Mouse (Mus musculus) kidney, adult 18-20 months (tissue): ENCODE measurements around the gene Cmip.
A peak's percentile ranks its signal among the peaks of the same experiment; 100 is the strongest.

Experiments used
- DNase-seq: peaks from one replicate; pipeline ENCODE4 v3.0.0; 2021

Gene Cmip

DNA sequence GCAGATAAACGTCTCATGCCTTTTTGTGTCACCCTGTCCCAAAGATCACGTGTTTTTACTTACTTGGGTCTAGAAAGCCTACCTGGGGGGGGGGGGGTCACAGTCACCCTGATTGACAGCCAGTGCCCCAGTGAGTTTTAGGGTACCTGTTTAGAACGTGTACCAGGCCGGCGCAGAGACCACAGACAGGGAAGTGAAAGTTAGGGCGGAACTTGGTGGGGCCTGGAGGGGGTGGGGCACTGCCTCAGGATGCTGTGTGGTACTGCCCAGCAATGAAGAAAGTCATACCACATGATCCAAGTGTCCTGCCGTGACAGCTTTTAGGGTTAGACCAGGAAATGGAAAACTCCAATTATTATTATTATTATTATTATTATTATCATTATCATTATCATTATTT is 219.0 kb downstream of the Cmip start:
- DNase-seq, result no peak

DNA sequence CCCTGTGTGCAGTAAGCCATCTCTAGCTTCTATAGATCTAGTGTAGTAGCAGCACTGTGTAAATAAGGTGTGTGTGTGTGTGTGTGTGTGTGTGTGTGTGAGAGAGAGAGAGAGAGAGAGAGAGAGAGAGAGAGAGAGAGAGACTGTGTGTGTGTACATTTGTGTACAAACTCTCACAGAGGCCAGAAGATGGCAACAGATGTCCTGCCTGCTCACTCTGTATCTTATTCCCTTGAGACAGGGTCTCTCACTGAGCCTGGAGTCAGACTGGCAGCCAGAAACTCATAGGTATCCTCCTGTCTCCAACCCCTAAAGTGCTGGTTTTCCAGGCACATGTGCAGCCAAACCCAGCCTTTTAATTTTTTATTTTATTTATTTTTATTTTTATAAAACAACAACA is 221.2 kb downstream of the Cmip start:
- DNase-seq, result no peak

DNA sequence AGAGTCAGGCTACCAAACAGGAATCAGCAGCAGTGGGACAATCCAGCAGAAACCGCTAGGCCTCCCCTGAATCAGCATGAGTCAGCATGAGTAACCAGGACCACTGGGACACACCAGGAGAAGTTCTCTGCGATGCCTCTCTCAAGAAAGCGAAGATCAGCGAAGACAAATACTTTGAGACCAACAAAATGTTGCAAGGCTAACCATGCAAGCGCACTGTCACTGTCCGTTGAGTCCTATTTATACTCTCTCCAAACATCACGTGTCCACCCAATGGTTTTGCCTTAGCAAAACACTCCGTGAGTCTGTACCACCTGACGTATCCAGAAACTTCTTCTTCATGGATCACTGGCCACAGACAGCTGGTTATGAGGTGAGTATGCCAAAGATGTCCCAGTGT is 223.1 kb downstream of the Cmip start:
- no peak for DNase-seq

DNA sequence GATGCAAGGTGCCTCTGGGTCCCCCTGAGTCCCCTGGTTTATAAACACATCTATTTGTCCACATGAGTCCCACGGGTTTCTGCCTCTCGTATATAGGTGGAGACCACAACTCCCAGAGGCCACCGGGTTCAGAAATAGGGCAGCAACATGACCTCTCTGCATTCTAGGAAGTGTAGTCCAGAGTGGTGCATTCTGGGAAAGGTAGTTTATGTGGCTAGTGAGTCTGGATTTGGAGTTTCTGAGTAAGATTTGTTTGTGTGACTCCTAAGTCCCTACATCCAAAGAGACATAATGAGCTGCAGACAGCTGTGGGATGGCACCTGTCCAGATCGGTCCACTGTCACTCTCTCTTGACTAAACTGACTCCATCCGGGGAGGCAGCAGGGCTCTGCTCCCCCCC is 223.7 kb downstream of the Cmip start:
- DNase-seq, result no peak

DNA sequence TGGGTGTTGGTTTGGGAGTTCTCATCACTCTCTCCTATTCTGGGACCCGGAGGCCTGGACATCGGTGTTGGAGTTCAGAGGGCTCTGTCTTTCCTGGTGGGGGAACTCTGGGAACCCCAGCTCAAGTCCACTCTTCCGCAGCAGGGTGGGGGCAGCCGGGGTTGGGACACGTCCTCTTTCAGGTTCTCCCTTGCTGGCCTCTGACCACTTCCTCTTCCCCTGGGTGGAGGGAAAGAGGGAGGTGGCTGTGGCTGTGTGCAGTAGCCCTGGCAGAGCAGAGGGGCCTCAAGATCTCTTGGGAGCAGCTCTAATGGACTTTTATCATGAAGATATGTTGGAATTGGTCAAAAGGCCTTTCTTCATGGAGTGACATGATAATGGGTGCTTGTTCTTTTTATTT is 225.0 kb downstream of the Cmip start:
- DNase-seq, result no peak

DNA sequence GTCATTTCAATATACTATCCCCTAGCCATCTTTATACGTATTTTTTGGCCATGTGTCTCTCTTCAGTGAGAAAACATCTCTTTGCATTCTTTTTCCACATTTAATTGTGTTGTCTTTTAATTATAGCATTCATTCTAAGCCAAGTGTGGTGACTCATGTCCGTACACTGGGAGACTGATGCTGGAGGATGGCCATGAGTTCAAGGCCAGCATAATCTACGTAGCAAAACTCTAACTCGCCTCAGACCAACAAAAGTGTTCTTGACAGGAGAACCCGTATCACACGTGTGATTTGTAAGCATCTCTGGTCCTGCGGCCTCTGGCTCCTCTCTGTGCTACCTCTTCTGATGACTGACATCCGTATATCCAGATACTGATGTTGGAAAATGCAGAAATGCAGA is 227.9 kb downstream of the Cmip start:
- DNase-seq, result no peak

DNA sequence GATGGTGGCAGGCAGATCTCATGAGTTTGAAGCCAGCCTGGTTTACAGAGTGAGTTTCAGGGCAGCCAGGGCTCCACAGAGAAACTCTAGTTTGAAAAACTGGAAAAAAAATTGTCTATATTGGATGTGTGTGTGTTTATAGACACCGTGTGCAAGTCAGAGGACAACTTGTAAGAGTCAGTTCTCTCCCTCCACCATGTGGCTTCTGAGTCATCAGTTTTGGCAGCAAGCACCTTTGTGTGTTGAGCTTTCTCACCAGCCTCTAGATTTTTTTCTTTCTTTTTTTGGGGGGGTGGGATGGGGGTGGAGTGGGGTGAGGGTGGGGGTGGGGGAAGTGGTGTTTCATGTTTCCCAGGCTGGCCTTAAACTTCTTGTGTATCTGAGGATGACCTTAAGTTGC is 228.5 kb downstream of the Cmip start:
- DNase-seq, result no peak

DNA sequence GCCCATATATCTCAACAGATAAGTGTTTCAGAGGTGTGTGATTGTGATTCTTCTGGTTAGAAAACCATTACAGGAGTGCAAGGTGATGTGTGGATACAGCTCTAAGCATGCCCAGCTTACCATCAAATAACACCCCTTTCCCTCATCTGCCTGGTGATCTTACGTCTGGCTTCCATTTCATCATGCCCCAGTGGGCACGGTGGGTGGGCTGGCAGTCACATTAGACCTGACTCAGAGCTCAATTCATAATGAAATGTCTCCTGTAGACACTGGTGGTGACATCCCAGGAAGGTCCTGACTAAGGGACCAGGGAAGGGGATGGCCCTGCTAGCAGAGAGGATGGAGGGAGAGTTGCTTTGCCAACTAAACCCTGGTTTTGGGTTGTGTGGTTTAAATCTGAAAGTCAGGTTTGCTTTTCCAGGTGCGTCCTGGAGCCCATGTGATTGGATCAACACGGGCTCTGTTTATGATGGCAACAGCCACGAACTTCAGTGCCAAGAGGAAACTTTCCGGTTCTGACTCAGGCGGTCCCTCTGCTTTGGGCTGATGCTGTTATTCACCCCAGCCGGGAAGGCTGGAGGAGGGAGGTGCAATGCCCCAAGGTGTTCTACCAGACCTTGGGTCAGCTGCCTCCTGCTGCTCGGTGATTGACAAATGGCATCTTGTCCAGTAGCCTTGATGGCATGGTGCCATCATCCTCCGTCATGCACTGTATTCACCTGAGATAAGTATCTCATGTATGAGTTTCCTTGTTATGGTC is 231.6 kb downstream of the Cmip start:
- DNase-seq, result no peak

DNA sequence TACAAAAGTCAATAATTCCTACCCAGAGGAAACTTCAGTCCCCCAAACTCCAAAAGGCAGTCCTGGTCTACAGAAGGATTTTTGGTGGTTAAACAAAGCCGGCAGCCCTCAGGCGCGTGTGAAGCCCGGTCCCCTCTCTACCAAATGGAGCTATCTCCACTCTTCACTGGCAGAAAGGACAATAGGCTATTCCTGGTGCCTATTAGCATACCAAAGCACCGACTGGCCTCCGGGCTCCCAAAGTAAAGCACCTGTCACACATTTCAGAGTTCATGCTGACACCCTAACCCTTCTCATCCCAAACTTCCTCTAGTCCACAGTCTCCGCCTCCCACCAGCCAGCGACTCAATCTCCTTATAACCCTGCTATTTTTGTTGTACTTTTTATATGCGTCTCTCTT is 236.7 kb downstream of the Cmip start:
- no peak for DNase-seq

DNA sequence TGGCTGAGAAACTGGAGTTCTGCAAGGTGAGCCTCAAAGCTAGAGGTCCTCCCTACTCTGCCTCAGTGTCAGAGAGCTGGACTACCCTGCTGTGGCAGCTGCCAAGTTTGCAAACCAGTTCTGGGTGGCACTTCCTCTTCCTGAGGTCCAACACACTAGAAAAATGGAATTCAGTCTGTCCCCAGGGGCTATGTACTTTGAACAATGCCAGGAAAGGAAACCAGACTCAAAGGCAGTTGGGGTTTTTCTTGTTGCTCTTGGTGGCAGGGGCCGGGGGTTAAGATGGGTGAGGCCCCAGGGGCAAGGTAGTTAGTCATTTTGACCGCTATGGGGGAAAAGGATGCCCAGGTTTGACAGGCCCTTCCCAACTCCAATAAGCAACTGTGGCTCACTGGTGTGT is 238.0 kb downstream of the Cmip start:
- DNase-seq, result no peak

DNA sequence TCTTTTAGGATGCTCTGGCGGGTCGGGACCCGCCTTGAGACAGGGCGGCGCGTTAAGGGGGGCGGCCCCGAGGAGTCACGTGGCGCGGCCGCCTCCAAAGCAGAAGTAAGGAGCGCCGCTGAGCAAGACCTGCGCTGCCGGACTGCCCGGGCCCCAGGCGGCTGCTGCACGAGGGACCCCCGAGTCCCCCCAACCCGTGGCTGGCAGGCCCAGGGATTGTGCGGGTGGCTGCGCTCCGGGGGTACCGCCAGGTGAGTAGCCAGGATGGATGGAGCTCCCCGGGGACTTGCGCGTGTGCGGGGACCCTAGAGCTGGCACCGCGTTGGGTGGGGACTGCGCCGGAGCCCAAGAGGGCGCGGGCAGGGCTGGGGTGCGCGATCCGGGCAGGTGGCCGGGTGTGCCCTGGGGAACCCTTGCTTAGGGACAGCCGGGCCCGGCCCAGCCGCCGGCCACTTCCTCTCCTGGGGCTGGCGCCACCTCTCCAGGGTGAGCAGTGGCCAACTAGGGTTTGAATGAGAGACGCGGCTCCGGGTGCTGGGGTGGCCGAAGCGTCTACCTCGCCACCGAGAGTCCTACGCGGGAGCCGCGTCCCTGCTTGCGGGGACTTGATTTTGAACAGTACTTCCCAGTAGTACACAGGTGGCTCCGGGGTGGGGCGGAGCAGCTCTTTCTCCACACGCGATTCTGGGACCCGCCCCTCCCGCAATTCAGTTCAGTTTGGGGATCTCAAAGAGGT is 241.5 kb downstream of the Cmip start, which contains the start of gene Plcg2:
TSS of gene Plcg2 (plus strand) at position 113 of the 736 bp plus-strand sequence.
- peak; percentile 55 for DNase-seq

DNA sequence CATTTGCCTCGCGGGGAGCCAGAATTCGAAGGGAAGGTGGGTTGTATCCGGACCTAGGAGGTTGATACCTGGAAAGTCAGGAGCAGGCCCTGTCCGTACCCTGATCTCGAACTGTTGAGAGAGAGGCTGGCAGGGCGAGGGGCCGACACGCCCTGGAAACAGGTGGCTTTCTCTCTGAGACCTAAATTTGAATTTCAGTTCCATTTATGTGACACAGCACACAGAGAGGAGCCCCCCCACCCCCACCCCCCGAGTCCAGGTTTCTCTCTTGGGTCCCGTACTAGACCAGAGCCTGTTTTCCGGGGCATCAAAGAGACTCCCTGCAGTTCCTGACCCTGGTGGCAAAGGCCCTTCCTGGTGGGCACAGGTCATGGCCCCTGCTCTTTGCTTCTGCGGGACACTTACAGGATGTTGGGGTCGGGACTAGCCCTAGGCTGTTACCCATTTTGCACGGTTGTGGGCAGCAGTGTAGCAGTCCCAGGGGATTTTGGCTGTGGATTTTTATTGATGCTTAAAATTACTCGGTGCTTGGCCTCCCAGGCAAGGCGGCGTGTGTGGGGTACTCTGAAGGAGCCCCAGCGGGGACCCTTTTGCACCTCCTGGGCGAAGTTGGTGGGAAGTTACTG is 242.2 kb downstream of the Cmip start:
- DNase-seq, result no peak

DNA sequence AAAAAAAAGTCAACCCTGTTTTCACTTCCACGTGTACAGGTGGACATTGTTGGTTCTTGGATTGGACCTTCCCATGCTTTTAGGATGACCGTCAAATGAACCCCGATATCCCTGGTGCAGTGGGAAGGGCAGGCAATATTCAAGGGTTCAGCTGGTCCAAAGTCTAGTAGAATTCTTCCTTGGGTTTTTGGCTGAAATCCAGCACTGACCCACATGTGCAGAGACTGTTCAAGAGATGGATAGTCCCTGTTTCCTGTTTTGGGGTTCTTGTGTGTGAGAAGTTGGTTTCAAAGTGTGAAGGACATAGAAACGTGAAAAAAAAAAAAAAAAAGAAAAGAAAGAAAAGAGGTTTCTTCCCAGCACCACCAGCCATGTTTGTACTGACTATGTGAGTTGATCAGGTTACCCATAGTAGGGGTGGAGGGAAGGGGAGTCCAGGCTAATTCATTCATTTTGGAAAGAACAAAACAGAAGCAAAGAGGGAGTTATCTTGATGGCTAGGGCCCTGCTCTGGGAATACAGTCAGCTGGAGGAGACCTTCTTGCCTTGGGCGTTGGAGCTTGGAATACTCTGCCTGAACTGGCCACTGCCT is 243.5 kb downstream of the Cmip start:
- DNase-seq, result no peak

DNA sequence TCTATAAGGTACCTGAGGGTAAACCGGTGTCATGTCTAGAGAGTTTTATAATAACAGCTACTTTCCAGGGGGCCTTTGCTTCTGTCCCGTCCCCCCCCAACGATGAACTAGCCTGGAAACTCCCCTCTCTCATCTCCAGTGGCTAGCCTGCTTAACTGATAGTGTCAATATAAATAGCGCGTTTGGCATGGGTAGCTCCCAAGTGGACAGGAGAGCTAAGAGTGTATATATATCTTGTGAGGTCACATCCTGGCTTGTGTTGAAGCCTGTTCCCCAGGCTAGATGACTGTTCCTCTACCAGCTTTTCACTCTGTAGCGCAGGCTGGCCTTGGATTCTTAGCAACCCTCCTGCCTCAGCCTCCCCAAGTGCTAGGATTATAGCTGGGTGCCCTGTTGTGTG is 244.5 kb downstream of the Cmip start:
- no peak for DNase-seq

DNA sequence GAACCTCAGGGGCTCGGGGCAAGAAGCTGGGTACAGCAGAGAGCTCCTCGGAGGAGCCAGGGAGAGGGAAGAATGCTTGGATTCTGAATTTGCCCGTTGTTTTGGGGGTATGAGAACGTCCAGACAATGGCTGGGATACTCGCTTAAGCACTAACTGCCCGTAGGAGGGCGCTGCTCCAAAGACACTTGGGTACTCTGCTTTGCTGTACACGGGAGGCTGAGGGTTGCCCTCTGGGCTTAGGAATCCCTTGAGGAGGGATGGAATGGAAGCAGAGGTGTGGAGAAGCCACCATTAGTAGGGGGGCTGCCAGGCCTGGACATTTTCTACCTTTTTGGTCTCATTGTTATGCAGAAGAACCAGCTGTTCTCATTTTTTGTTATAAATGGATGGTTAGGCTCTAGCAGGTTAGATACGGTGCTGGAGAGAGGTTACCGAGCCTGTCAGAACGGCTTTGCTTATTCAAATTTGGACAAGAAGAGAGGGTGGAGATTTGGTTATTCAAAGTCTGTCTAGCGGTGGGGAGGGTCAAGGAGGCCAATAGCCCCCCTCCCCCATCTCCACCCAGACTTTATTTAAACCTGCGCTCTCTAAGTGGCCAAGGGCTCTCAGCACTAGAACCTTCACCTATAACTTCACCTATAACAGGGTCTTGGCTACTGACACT is 246.7 kb downstream of the Cmip start:
- no peak for DNase-seq

DNA sequence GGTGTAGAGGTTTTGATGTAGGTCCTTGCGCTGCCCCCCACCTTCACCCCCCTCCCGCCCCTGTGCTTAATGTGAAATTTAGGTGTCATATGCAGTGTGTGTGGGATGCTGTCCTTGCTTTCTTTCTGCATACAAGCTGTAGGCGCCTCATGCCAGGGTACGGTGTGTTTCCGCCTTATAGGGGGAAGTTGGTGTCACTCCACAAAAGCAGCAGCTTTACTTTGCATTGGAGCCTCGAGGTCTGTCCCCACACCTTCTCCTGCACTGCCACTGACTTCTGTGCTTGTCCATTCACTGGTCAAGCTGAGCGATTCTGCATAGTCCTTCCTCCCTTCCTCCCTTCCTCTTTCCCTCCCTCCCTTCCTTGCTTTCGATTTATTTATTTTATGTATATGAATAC is 250.8 kb downstream of the Cmip start:
- no peak for DNase-seq
